Mouse (Mus musculus): ENCODE measurements around the gene Sult3a1. TPM values are rescaled to one million over a fixed set of nuclear protein-coding genes. Genes with fewer than 3 reads are reported as not detected.

The Sult3a1 gene
- polyA plus RNA-seq (2017; shearing (Covaris generic)): not detected

GRCm38 (mm10) chr10:33857421-33857820 is at the start of gene Sult3a1:
Gene Sult3a1 (plus strand): TSS chr10:33857721.

DNA sequence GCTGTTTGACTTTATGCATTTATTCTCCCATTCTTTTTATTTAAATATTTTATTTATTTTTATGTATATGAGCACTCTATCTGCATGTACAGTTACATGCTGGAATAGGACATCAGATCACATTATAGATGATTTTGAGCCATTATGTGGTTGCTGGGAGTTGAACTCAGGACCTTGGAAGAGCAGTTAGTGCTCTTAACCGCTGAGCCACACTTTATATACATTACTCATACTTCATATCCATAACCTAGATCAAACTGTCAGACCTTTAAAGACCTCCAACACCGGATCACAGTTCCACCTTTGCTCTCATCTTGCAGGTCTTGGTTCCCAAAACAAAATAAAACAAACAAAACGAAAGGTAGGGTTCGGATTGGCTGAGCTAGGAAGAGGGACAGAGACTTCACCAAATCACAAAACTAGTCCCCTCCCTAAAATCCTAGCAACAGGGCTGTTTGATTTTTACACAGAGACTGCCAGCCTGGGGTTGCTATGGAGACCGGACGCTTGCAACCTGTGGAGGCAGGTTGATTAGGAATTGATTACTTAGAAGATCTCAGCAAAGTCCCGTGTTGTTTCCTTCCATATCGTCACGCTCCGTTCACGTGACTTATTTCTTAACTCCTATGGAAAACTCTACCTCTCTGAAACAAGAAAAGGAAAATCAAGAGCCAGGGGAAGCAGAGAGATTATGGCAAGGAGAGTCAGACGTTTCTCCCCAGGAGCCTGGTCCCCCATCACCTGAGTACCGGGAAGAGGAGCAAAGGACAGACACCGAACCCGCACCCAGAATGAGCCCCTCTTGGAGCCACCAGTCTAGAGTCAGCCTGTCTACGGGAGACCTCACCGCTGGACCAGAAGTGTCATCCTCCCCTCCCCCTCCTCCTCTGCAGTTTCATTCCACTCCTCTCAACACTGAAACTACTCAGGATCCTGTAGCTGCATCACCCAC is 47.3 kb downstream of the Sult3a1 start, which contains the start of gene Rsph4a:
Gene Rsph4a, plus strand, starts transcription at position 582 of the 952 bp plus-strand sequence.

Other genes starting within 250 kb of the Sult3a1 start
- 0.17 TPM for gene Clvs2, start 233.0 kb upstream of the Sult3a1 start, polyA plus RNA-seq (2017; shearing (Covaris generic))
- not detected for gene Sult3a2, start 71.0 kb upstream of the Sult3a1 start, polyA plus RNA-seq (2017; shearing (Covaris generic))
- 0.20 TPM for gene Rsph4a, start 47.4 kb downstream of the Sult3a1 start, polyA plus RNA-seq (2017; shearing (Covaris generic))
- 46.9 TPM for gene Zup1, start 93.5 kb downstream of the Sult3a1 start, polyA plus RNA-seq (2017; shearing (Covaris generic))
- gene Rwdd1, start 161.9 kb downstream of the Sult3a1 start, polyA plus RNA-seq (2017; shearing (Covaris generic)): 85.3 TPM
- not detected for gene Trappc3l, start 179.9 kb downstream of the Sult3a1 start, polyA plus RNA-seq (2017; shearing (Covaris generic))
- not detected for gene Calhm4, start 186.6 kb downstream of the Sult3a1 start, polyA plus RNA-seq (2017; shearing (Covaris generic))
- gene Calhm5, start 238.8 kb downstream of the Sult3a1 start, polyA plus RNA-seq (2017; shearing (Covaris generic)): not detected

Measured in effector memory CD4-positive, alpha-beta T cell, adult 5 months (primary cell).